Mouse (Mus musculus): ENCODE data around the gene Col13a1. TPM values are rescaled to one million over a fixed set of nuclear protein-coding genes. Genes with fewer than 3 reads are reported as not detected.

Col13a1 gene
- polyA plus RNA-seq, 1 experiment = not detected

- Histone ChIP-seq H3K27ac (ENCODE audit: insufficient read depth, low read length) (no peak overlapping the region), H3K4me3 (ENCODE audit: insufficient read depth, low read length) (no peak overlapping the region), H3K4me1 (ENCODE audit: control insufficient read depth, insufficient read depth, low read length) (no peaks in the 10 kb centered on the region)
- TF ChIP-seq POLR2A (IDR thresholded peaks at IDR 0.05; ENCODE audit: low read depth, low read length) (no peak), CTCF (IDR thresholded peaks at IDR 0.05; ENCODE audit: borderline replicate concordance, insufficient read depth, low read length) (no peak)
These were observed 4.3 kb downstream of the Col13a1 start for GRCm38 (mm10) chr10:61974581-61974980.

GRCm38 (mm10) chr10:61972041-61972440, 6.9 kb downstream of the Col13a1 start:
- TF ChIP-seq POLR2A (IDR thresholded peaks at IDR 0.05; ENCODE audit: low read depth, low read length) = no peak
- TF ChIP-seq CTCF (IDR thresholded peaks at IDR 0.05; ENCODE audit: borderline replicate concordance, insufficient read depth, low read length) = no peak
- Histone ChIP-seq H3K4me1 (ENCODE audit: control insufficient read depth, insufficient read depth, low read length) (no peaks in the 10 kb centered on the region), H3K4me3 (ENCODE audit: insufficient read depth, low read length) (no peak overlapping the region), H3K27ac (ENCODE audit: insufficient read depth, low read length) (no peak overlapping the region)

GRCm38 (mm10) chr10:61968003-61968553, 10.8 kb downstream of the Col13a1 start:
- Histone ChIP-seq H3K27ac (ENCODE audit: insufficient read depth, low read length) (no peak overlapping the region), H3K4me3 (ENCODE audit: insufficient read depth, low read length) (no peak overlapping the region), H3K4me1 (ENCODE audit: control insufficient read depth, insufficient read depth, low read length) (no peaks in the 10 kb centered on the region)
- no peak for TF ChIP-seq POLR2A (IDR thresholded peaks at IDR 0.05; ENCODE audit: low read depth, low read length)
- TF ChIP-seq CTCF (IDR thresholded peaks at IDR 0.05; ENCODE audit: borderline replicate concordance, insufficient read depth, low read length) = no peak

- H3K27ac ChIP-seq (ENCODE audit: insufficient read depth, low read length) = no peak overlapping the region
- no peak for TF ChIP-seq CTCF (IDR thresholded peaks at IDR 0.05; ENCODE audit: borderline replicate concordance, insufficient read depth, low read length)
- TF ChIP-seq POLR2A (IDR thresholded peaks at IDR 0.05; ENCODE audit: low read depth, low read length) = no peak
- H3K4me3 ChIP-seq (ENCODE audit: insufficient read depth, low read length) = no peak overlapping the region
- no peaks in the 10 kb centered on the region for H3K4me1 ChIP-seq (ENCODE audit: control insufficient read depth, insufficient read depth, low read length)
These were observed 11.7 kb downstream of the Col13a1 start for GRCm38 (mm10) chr10:61967207-61967606.

- Histone ChIP-seq H3K4me1 (ENCODE audit: control insufficient read depth, insufficient read depth, low read length) (no peaks in the 10 kb centered on the region), H3K4me3 (ENCODE audit: insufficient read depth, low read length) (no peak overlapping the region), H3K27ac (ENCODE audit: insufficient read depth, low read length) (no peak overlapping the region)
- TF ChIP-seq POLR2A (IDR thresholded peaks at IDR 0.05; ENCODE audit: low read depth, low read length) = no peak
- no peak for TF ChIP-seq CTCF (IDR thresholded peaks at IDR 0.05; ENCODE audit: borderline replicate concordance, insufficient read depth, low read length)
These were observed 13.5 kb downstream of the Col13a1 start for GRCm38 (mm10) chr10:61965386-61965841.

GRCm38 (mm10) chr10:61956718-61957117, 22.2 kb downstream of the Col13a1 start:
- no peaks in the 10 kb centered on the region for H3K4me1 ChIP-seq (ENCODE audit: control insufficient read depth, insufficient read depth, low read length)
- H3K4me3 ChIP-seq (ENCODE audit: insufficient read depth, low read length) = no peak overlapping the region
- H3K27ac ChIP-seq (ENCODE audit: insufficient read depth, low read length) = no peak overlapping the region
- TF ChIP-seq POLR2A (IDR thresholded peaks at IDR 0.05; ENCODE audit: low read depth, low read length) (no peak), CTCF (IDR thresholded peaks at IDR 0.05; ENCODE audit: borderline replicate concordance, insufficient read depth, low read length) (no peak)

GRCm38 (mm10) chr10:61953916-61954315, 25.0 kb downstream of the Col13a1 start:
- TF ChIP-seq POLR2A (IDR thresholded peaks at IDR 0.05; ENCODE audit: low read depth, low read length) (no peak), CTCF (IDR thresholded peaks at IDR 0.05; ENCODE audit: borderline replicate concordance, insufficient read depth, low read length) (no peak)
- Histone ChIP-seq H3K4me1 (ENCODE audit: control insufficient read depth, insufficient read depth, low read length) (no peaks in the 10 kb centered on the region), H3K27ac (ENCODE audit: insufficient read depth, low read length) (no peak overlapping the region), H3K4me3 (ENCODE audit: insufficient read depth, low read length) (no peak overlapping the region)

GRCm38 (mm10) chr10:61949542-61949941, 29.4 kb downstream of the Col13a1 start:
- H3K4me1 ChIP-seq (ENCODE audit: control insufficient read depth, insufficient read depth, low read length) = no peaks in the 10 kb centered on the region
- no peak overlapping the region for H3K4me3 ChIP-seq (ENCODE audit: insufficient read depth, low read length)
- no peak overlapping the region for H3K27ac ChIP-seq (ENCODE audit: insufficient read depth, low read length)
- TF ChIP-seq POLR2A (IDR thresholded peaks at IDR 0.05; ENCODE audit: low read depth, low read length) = no peak
- no peak for TF ChIP-seq CTCF (IDR thresholded peaks at IDR 0.05; ENCODE audit: borderline replicate concordance, insufficient read depth, low read length)

GRCm38 (mm10) chr10:61944386-61944785, 34.5 kb downstream of the Col13a1 start:
- H3K27ac ChIP-seq (ENCODE audit: insufficient read depth, low read length) = no peak overlapping the region
- no peak for TF ChIP-seq CTCF (IDR thresholded peaks at IDR 0.05; ENCODE audit: borderline replicate concordance, insufficient read depth, low read length)
- no peak for TF ChIP-seq POLR2A (IDR thresholded peaks at IDR 0.05; ENCODE audit: low read depth, low read length)
- no peak overlapping the region for H3K4me3 ChIP-seq (ENCODE audit: insufficient read depth, low read length)
- peaks cover 5% of the 10 kb centered on the region; the same call in 1 of the 2 replicates for H3K4me1 ChIP-seq (ENCODE audit: control insufficient read depth, insufficient read depth, low read length)

GRCm38 (mm10) chr10:61943480-61943879, 35.4 kb downstream of the Col13a1 start:
- TF ChIP-seq CTCF (IDR thresholded peaks at IDR 0.05; ENCODE audit: borderline replicate concordance, insufficient read depth, low read length) = no peak
- no peak for TF ChIP-seq POLR2A (IDR thresholded peaks at IDR 0.05; ENCODE audit: low read depth, low read length)
- Histone ChIP-seq H3K4me3 (ENCODE audit: insufficient read depth, low read length) (no peak overlapping the region), H3K27ac (ENCODE audit: insufficient read depth, low read length) (no peak overlapping the region), H3K4me1 (ENCODE audit: control insufficient read depth, insufficient read depth, low read length) (peaks cover 5% of the 10 kb centered on the region; the same call in 1 of the 2 replicates)
